Mouse (Mus musculus) midbrain, embryonic 10.5 days (tissue): ENCODE data around the gene Mocs3. TPM values are rescaled to one million over a fixed set of nuclear protein-coding genes. Genes with fewer than 3 reads are reported as not detected.

ENCODE experiments used
- DNase-seq: peaks from one replicate; pipeline ENCODE4 v3.0.0-alpha.2; 2017; ENCODE audit warnings: low spot score
- H3K27ac ChIP-seq: fragments of 300-500 bp; sonication (generic); replicated peaks from 2 replicates; pipeline ENCODE4 v1.5.1; 2016; ENCODE audit warnings: mild to moderate bottlenecking
- H3K27me3 ChIP-seq: fragments of 300-500 bp; sonication (generic); 2 replicates; pipeline ENCODE4 v1.6.1; 2016; ENCODE audit warnings: low read depth, mild to moderate bottlenecking; ENCODE audit not compliant: poor library complexity, severe bottlenecking
- H3K36me3 ChIP-seq: fragments of 300-500 bp; sonication (generic); 2 replicates; pipeline ENCODE4 v1.6.1; 2016; ENCODE audit warnings: mild to moderate bottlenecking, moderate library complexity
- H3K4me1 ChIP-seq: fragments of 300-500 bp; sonication (generic); 2 replicates; pipeline ENCODE4 v1.6.1; 2016
- H3K4me3 ChIP-seq: fragments of 300-500 bp; sonication (generic); 2 replicates; pipeline ENCODE4 v1.5.1; 2016; ENCODE audit warnings: mild to moderate bottlenecking, moderate library complexity
- H3K9me3 ChIP-seq: fragments of 300-500 bp; sonication (generic); replicated peaks from 2 replicates; pipeline ENCODE4 v1.6.1; 2016; ENCODE audit warnings: mild to moderate bottlenecking
- WGBS: fragments of 180-500 bp; shearing (Covaris S2); methylation state at CpG from one replicate; pipeline ENCODE4 v1.1.7; 2016; 5-methylcytosine and 5-hydroxymethylcytosine counted together
- polyA plus RNA-seq: library from polyadenylated mRNA; unstranded; fragments of >200 nt; fragmentation: Nextera tagmentation; extraction: Ambion mirVana; gene quantifications from 2 replicates; pipeline ENCODE4 v1.2.1, GENCODE M21; 2016

The Mocs3 gene
- 6.9 and 7.0 TPM in 2 replicates for polyA plus RNA-seq

DNA sequence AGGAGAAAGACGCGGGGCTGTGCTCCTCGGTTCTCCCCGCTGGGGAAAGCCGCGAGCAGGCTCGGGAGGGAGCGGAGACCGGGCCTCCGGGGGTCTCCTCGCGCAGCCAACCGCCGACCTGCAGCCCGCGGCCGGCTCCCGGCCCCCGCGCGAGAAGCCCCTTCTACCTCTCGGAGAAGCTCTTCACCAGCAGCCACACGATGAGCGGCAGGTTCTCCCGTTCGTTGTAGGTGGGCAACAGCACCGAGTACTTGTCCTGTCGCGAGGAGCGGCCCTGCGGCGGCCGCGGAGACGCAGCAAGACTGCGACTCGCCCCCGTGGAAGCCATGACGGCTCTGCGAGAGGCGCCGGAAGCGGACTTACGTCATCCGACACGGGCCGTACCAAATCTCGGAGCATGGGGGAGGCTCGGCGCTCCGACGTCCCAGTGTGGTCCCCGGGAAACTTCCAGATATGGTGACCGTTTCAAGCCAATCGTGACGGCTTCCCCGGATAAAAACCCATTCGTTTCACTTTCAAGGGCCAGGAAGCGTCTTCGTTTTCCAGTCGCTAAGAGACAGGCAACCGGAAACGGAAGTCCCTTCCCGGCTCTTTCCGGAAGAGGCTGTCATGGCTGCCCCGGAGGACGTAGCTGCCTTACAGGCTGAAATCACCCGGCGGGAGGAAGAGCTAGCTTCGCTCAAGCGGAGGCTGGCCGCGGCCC lies at the start of gene Mocs3, which contains the start of the genes Gm20716 and Dpm1:
Gene Mocs3, plus strand, starts transcription at position 597 of the 703 bp plus-strand sequence.
Gene Gm20716, minus strand, starts transcription at position 339 of the 703 bp plus-strand sequence.
Gene Dpm1, minus strand, starts transcription at position 566 of the 703 bp plus-strand sequence.
- peaks cover 50% of the 10 kb centered on the region for H3K36me3 ChIP-seq
- WGBS, result under 1% methylated on average over 73 of the region's 73 CpGs
- peak within 1 kb of the TSS; percentile 90 for H3K4me3 ChIP-seq
- H3K27me3 ChIP-seq, result no peaks in the 10 kb centered on the region
- H3K9me3 ChIP-seq, result no peaks in the 10 kb centered on the region
- H3K27ac ChIP-seq, result peak within 1 kb of the TSS; percentile 96
- peaks cover 33% of the 10 kb centered on the region for H3K4me1 ChIP-seq
- DNase-seq, result peak; percentile 91

- no peak for DNase-seq
- H3K9me3 ChIP-seq, result no peaks in the 10 kb centered on the region
- peaks cover 91% of the 10 kb centered on the region for H3K36me3 ChIP-seq
- 94% methylated on average over 2 of the region's 2 CpGs for WGBS
- peaks cover 10% of the 10 kb centered on the region; the same call in 1 of the 2 replicates for H3K4me1 ChIP-seq
- no peak overlapping the region for H3K27ac ChIP-seq
- H3K27me3 ChIP-seq, result no peaks in the 10 kb centered on the region
- no peak overlapping the region for H3K4me3 ChIP-seq
Measured at GRCm38 (mm10) chr2:168191856-168192255, 38.6 kb upstream of the Mocs3 start.

- WGBS, result 87% methylated on average over 2 of the region's 2 CpGs
- H3K4me1 ChIP-seq, result peaks cover 19% of the 10 kb centered on the region
Measured at GRCm38 (mm10) chr2:168193685-168194084, 36.7 kb upstream of the Mocs3 start.

DNA sequence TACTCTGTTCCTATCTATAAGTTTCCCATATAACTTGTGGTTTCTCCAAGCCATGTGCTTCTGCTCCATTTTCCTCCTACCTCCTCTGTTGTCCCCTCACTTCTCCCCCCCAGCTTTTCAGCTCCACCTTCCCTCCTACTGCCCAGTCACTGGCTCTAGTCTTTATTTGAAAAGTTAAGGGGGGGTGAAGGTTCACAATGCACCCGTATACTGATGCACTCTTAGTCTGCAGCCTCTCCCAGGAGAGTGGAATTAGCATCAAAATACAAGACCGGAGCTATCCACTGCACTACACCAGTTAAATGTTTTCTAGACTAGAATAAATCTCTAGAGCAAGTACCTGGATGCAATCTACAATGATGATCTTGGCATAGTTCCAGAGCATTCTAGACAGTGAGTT lies 34.7 kb upstream of the Mocs3 start:
- H3K4me3 ChIP-seq, result no peak overlapping the region
- H3K9me3 ChIP-seq, result no peaks in the 10 kb centered on the region
- peaks cover 92% of the 10 kb centered on the region for H3K36me3 ChIP-seq
- H3K4me1 ChIP-seq, result peaks cover 36% of the 10 kb centered on the region
- no peak overlapping the region for H3K27ac ChIP-seq
- no peaks in the 10 kb centered on the region for H3K27me3 ChIP-seq
- DNase-seq, result no peak
- 65% methylated on average over 2 of the region's 2 CpGs for WGBS

More at GRCm38 (mm10) chr2:168193685-168194084, 36.7 kb upstream of the Mocs3 start:
- Histone ChIP-seq H3K9me3 (no peaks in the 10 kb centered on the region), H3K27me3 (no peaks in the 10 kb centered on the region), H3K36me3 (peaks cover 91% of the 10 kb centered on the region), H3K4me3 (no peak overlapping the region), H3K27ac (no peak overlapping the region)
- DNase-seq, result no peak

DNA sequence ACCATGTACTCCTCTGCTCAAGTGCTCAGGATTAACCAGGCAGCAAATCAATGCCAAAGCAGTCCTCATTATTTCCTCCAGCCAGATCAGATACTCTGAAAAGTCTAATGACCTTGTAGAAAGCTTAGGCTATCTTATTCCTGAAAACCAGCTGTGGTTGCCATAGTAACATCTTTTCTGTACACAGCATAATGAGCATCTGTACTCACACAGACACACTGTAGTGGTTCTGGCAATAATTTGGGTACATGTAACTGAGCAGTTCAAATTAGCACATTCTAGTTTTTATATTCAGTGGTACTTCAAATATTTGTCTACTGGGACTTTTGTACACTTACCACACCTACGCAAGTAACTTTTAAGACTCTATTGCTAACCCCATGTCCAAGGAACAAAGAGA lies 32.0 kb upstream of the Mocs3 start:
- 95% methylated on average over 1 of the region's 1 CpGs for WGBS
- Histone ChIP-seq H3K27ac (no peak overlapping the region), H3K4me3 (no peak overlapping the region), H3K9me3 (0 out of 2 replicates have a peak, but pooled peaks cover 2% of the 10 kb centered on the region), H3K36me3 (peaks cover 92% of the 10 kb centered on the region), H3K4me1 (peaks cover 42% of the 10 kb centered on the region), H3K27me3 (no peaks in the 10 kb centered on the region)
- DNase-seq, result no peak

- WGBS, result 91% methylated on average over 4 of the region's 4 CpGs
- H3K27ac ChIP-seq, result no peak overlapping the region
- no peak overlapping the region for H3K4me3 ChIP-seq
- no peak for DNase-seq
- H3K36me3 ChIP-seq, result peaks cover 92% of the 10 kb centered on the region
- peaks cover 48% of the 10 kb centered on the region for H3K4me1 ChIP-seq
- H3K27me3 ChIP-seq, result no peaks in the 10 kb centered on the region
- 0 out of 2 replicates have a peak, but pooled peaks cover 5% of the 10 kb centered on the region for H3K9me3 ChIP-seq
Measured at GRCm38 (mm10) chr2:168199476-168199875, 30.9 kb upstream of the Mocs3 start.

- H3K27ac ChIP-seq, result no peak overlapping the region
- H3K27me3 ChIP-seq, result no peaks in the 10 kb centered on the region
- no peak overlapping the region for H3K4me3 ChIP-seq
- WGBS, result 91% methylated on average over 4 of the region's 5 CpGs
- DNase-seq, result no peak
- H3K9me3 ChIP-seq, result 0 out of 2 replicates have a peak, but pooled peaks cover 5% of the 10 kb centered on the region
- peaks cover 55% of the 10 kb centered on the region for H3K4me1 ChIP-seq
- peaks cover 92% of the 10 kb centered on the region for H3K36me3 ChIP-seq
Measured at GRCm38 (mm10) chr2:168200014-168200691, 30.3 kb upstream of the Mocs3 start.

- Histone ChIP-seq H3K4me3 (peak overlapping the region; percentile 100), H3K36me3 (peaks cover 72% of the 10 kb centered on the region), H3K27ac (no peak overlapping the region), H3K4me1 (peaks cover 43% of the 10 kb centered on the region), H3K27me3 (no peaks in the 10 kb centered on the region), H3K9me3 (0 out of 2 replicates have a peak, but pooled peaks cover 5% of the 10 kb centered on the region)
- WGBS, result 91% methylated on average over 8 of the region's 8 CpGs
- DNase-seq, result no peak
Measured at GRCm38 (mm10) chr2:168204476-168204999, 25.9 kb upstream of the Mocs3 start.

- WGBS, result 6% methylated on average over 6 of the region's 6 CpGs
- Histone ChIP-seq H3K9me3 (0 out of 2 replicates have a peak, but pooled peaks cover 5% of the 10 kb centered on the region), H3K36me3 (peaks cover 74% of the 10 kb centered on the region), H3K4me1 (peaks cover 38% of the 10 kb centered on the region), H3K27me3 (no peaks in the 10 kb centered on the region), H3K4me3 (peak overlapping the region; percentile 100), H3K27ac (peak overlapping the region; percentile 100)
- peak; percentile 88 for DNase-seq
Measured at GRCm38 (mm10) chr2:168205265-168205664, 25.2 kb upstream of the Mocs3 start.

DNA sequence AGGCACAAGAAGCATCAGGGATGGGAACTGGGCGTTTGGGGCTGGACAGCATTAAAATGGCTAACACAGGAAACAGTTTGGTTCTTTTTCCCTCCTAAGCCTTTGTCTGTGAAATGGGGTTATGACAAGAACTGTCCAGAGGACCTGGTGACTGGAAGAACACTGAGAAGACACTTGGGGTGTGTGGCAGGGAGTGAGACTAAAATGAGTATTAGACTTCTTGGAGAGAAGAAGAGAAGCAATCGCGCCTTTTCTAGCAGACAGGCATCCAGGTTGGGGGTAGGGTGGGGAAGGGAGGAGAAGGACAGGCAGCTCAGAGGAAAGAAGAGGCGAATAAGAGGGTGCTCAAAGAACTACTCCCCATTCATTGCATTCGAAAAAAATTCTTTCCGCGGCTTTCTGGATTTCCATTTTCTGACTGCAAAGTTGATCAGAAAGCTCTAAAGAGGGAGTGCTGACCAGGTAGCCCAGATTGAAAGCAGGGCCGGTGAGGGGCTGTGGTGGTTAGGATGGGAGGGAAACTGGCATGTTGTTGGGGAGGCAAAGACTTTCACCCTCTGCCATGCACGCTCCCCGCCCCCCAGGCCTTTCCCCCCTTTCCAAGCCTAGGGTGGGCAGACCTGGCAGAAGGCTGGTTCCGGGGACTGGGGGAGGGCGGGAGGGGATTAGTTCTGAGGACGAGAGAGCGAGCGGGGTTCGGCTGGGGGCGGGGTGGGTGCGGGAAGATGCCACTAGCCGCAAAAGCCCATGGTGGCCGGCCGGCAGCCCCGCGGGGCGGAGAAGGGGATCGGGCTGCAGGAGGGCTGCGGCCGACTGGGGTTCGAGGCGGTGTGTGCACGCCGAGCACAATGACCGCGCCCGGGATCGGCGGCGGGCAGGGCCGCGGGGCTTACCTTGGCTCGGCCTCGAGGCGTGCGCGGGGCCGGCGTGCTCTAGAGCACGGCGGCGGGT lies 24.5 kb upstream of the Mocs3 start:
- H3K27me3 ChIP-seq, result no peaks in the 10 kb centered on the region
- peak overlapping the region; percentile 100 for H3K4me3 ChIP-seq
- H3K9me3 ChIP-seq, result 0 out of 2 replicates have a peak, but pooled peaks cover 5% of the 10 kb centered on the region
- H3K4me1 ChIP-seq, result peaks cover 31% of the 10 kb centered on the region
- DNase-seq, result peak; percentile 63
- peak overlapping the region; percentile 100 for H3K27ac ChIP-seq
- under 1% methylated on average over 49 of the region's 49 CpGs for WGBS
- peaks cover 74% of the 10 kb centered on the region for H3K36me3 ChIP-seq

DNA sequence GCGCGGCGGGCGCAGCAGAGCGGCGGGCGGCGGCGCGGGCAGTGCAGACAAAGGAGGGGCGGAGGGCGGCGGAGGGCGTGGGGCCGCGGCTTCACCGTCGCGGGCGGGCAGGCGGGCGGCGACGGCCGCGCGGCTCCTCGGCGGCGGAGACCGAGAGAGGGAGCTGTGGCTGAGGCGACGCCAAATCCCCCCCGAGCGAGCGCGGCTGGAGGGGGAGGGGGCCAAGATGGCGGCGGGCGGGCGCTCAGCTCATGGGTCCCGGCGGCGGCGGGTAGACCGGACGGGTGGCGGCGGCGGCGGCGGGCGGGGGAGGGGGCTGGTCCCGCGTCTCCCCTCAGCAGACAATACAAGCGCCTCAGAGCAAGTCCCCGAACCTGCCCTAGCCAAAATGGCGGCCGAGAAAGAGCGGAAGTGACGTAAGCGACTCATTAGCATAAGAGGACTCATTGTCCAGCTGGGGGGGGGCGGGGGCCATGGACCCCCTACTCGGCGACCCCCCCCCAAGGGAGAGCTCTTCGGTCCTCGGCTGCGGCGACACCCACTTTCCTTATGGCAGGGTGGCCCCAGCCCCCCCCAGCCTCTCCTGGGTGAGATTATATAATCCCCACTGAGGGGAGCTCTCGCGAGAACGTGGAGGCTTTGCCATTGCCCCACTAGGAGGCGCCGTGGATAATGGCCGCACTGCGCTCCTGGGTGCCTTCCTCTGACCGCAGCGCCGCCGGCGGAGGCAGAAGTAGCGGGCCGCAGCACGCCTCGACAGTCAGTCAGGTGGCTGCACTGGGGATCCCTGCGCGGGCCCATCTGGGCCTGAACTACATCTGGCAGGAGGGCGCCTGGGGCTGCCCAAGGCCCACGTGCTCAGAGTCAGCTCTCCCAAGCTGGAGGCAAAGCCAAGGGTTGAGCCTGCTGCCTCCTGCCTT lies 23.4 kb upstream of the Mocs3 start, which contains the start of gene Adnp:
Gene Adnp, minus strand, starts transcription at position 388 of the 920 bp plus-strand sequence.
- H3K9me3 ChIP-seq, result 0 out of 2 replicates have a peak, but pooled peaks cover 5% of the 10 kb centered on the region
- H3K36me3 ChIP-seq, result peaks cover 75% of the 10 kb centered on the region
- H3K27me3 ChIP-seq, result no peaks in the 10 kb centered on the region
- peaks cover 24% of the 10 kb centered on the region for H3K4me1 ChIP-seq
- peak within 1 kb of the TSS; percentile 100 for H3K4me3 ChIP-seq
- peak within 1 kb of the TSS; percentile 100 for H3K27ac ChIP-seq
- peak; percentile 97 for DNase-seq
- WGBS, result under 1% methylated on average over 73 of the region's 89 CpGs
